Mouse (Mus musculus) liver, adult 2 months (tissue): ENCODE results near the gene Rere.

Source experiments
- CTCF ChIP-seq: fragments of 200-500 bp; IDR thresholded peaks from 2 replicates; pipeline ENCODE4 v1.5.1; 2011; ENCODE audit warnings: low read depth, low read length, control low read depth
- POLR2A ChIP-seq: fragments of 200-500 bp; IDR thresholded peaks from 2 replicates; pipeline ENCODE4 v1.6.1; 2011; ENCODE audit warnings: low read length, control low read depth; ENCODE audit not compliant: insufficient read depth; ENCODE audit errors: extremely low read depth

GRCm38 (mm10) chr4:150572938-150573337 lies 291.5 kb downstream of the Rere start:
- TF ChIP-seq CTCF (no peak), POLR2A (no peak)
